Mouse (Mus musculus) gastrocnemius, postnatal 14 days (tissue): ENCODE measurements around the gene Slc16a1. TPM values are rescaled to one million over a fixed set of nuclear protein-coding genes. Genes with fewer than 3 reads are reported as not detected.

Source experiments
- DNase-seq: peaks from one replicate; pipeline ENCODE4 v3.0.0; 2021; ENCODE audit warnings: mixed read lengths
- intact Hi-C: fragments of 180-260 bp; cut with DNase I; formaldehyde crosslinking; loops from one replicate; pipeline ENCODE4 v1.15.1; 2025; ENCODE audit warnings: low total_unique reads
- total RNA-seq, 2 experiments: library from RNA; stranded (reverse); gene quantifications; 2 replicates each; pipeline ENCODE4 v1.2.3; 2021

Gene Slc16a1
- total RNA-seq, 2 experiments from 2014 or later: 20.4 to 26.4 TPM

DNA sequence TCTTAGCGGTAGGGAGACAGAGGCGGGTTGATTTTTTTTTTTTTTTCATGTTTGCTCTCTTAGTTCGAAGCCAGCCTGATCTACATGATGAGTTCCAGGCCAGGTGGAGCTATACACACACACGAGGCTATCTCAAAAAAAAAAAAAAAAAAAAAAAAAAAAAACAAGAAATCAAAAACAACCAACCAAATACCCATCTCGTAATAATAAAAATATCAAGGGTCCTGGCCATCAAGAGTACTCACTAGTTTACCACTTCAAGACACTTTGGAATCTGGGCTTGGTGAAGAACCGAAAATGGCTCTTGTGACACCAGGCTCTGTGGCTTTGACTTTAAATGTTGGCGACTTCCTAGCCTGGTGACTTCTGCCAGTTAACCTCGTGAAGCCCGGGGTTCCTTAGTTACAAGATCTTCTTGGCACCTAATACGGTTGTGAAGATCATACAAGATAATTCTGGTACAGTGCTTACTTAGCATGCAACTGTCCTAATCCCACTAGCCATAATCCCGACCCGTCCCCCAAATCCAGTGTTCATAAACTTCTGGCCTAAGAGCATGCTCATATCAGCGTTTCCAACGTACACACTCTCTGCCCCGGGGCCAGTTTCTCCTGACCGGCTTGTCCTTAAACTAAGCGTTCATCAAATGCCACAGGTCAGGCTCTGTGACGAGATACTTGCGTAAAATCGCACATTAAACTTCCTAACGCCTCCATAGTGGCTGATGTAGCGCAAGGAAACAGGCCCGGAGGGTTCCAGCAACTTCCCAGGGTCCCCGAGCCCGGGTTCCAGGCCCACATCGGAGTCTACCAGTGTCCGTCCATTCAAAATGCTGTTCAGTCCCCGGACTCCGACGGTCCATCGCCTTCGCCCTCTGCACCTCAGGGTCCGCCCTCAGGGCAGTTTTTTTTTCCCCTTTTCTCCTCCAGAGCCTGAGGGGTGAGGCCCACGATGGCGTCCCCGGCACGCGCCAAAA lies 753 bp upstream of the Slc16a1 start:
- intact Hi-C loops: no loop called here

DNA sequence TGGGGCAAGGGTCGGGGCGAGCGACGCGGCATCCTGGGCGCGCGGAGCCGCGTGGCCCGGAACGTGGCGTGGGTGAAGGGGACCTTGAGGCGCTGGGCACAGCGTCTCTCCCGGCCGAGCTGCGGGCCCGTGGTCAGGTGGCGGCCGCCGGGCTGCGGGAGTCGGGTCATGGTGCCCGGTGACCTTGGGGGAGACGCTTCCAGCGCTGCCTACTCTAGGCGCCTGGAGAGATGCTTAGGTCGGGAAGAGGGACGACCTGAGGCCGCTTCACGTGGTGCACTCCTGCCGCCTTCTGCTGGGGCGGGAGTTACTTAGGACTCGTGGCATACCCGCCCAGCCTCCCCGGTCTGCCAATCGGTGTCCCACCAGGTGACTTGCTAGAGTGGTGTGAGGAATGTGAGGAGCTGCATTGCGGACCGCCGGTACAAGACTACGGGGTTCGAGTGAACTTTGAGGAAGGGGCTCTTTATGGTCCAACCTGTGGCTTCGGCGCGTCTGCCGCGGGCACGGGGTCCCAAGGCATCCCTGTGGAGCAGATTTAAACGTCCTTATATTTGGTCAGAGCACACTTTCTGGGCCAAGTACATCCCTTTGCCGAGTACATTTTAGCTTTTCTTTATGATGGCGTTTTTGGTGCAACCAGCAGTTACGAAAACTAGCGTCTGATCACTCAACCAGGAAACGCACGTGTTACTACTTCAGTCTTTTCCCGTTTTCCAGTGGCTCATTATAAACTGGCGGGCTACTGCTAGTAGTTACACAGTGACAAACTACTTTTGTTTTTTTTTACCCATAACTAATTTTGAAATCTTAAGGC lies 672 bp downstream of the Slc16a1 start:
- DNase-seq: peak; percentile 63
- intact Hi-C loops: no loop called here

More for the DNA sequence above, 753 bp upstream of the Slc16a1 start:
- peak; percentile 9 for DNase-seq

- DNase-seq: no peak
- intact Hi-C loops: no loop called here
Measured at GRCm38 (mm10) chr3:104639749-104640368, 1.4 kb downstream of the Slc16a1 start.

GRCm38 (mm10) chr3:104640855-104641254 lies 2.4 kb downstream of the Slc16a1 start:
- intact Hi-C loops: no loop called here
- DNase-seq: no peak

- DNase-seq: no peak
- intact Hi-C loops: no loop called here
Measured at GRCm38 (mm10) chr3:104641313-104641712, 2.8 kb downstream of the Slc16a1 start.

- no peak for DNase-seq
- intact Hi-C loops: no loop called here
Measured at GRCm38 (mm10) chr3:104643113-104643512, 4.6 kb downstream of the Slc16a1 start.

DNA sequence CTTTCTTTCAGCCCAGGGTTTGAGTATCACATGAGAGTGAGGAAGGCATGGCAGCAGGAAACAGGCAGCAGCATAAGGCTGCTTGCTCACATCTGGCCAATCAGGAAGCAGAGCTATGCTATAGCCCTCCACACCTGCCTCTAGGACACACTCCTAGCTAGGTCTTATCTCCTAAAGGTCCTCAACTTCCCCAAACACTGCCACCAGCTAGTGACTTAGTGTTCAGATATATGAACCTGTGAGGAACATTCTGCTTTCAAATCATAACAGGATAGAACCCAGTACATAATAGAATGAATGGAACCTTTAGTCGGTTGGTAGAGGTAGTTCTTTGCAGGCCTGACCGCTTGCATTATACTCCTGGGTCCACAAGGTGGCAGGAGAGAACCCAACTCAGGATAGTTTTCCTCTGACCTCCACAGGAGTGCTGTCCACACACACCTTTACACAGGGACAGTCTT lies 5.4 kb downstream of the Slc16a1 start:
- intact Hi-C loops: loop anchor here (2.0 kb wide), 1 partner anchor 31 kb away; no protein-coding TSS in a partner anchor
- no peak for DNase-seq

DNA sequence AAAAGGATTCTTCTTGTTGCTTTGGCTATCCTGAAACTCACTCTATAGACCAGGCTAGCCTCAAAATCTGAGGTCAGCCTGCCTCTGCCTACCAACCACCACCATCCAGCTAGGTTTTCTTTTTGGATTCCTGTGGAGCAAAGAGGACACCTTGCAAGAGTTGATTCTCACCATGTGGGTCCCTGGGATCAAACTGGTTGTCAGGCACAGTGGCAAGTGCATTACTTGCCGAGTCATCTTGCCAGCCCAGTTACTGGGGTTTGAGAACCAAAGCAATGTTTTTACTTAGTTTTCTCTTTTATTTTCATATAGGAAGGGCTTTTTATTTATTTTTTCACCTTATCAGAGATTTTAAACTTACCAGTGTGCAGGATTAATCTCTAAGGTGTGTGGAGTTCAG lies 5.9 kb downstream of the Slc16a1 start:
- no peak for DNase-seq
- intact Hi-C loops: loop anchor here (2.0 kb wide), 1 partner anchor 30 kb away; no protein-coding TSS in a partner anchor

DNA sequence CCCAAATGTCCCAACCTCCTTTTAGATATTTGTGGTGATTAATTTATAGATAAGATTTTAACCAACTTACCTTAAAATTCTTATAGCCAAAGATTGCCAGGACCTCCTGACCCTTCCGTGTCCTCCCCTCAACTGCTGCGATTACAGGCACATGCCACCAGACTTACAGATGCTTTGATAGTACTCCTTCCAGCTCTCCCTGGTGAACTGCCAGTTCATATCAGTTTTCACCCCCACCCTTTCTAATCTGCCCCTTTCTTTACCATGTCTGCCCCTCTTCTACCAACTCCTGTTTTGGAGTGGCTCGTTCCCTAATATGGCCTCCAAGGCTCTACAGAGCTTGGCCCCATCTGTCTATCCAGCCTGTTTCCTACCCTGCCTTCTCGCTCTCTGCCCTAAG lies 15.8 kb downstream of the Slc16a1 start:
- no peak for DNase-seq
- intact Hi-C loops: no loop called here

DNA sequence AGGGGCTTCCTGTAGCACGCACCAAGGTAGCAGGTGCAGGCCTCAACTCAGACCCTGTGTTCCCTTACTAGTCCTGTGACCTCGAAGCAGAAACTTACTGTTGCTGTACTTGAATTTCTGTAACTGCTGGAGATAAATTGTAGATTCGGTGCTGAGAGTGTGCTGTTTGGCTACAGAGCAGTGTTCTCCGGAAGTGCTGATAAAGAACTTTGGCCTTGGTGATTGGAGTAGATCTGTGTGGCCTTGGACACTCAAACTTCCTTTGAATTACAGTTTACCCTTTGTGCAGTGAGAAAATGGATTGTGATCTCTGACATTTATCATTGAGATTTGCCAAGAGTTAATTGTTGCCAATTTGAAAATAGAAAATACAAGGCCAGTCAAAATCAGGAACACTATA lies 16.5 kb downstream of the Slc16a1 start:
- intact Hi-C loops: no loop called here
- DNase-seq: no peak

DNA sequence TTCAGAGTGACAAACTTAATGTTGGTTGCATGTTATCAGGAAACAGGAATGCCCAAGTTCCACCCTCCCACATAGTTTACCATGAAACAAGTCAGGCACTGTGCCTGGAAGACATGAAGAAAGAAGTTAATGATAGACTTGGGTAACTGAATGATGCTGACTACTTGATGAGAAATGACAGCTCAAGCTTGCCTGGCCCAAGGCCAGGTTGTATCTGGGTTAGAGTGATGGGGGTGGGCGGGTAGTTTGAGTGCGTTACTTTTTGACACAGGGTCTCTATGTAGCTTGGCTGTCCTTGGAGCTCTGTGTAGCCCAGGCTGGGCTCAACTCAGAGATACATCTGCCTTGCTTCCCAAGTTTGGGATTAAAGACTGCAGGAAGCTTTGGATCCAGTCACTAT lies 20.2 kb downstream of the Slc16a1 start:
- intact Hi-C loops: no loop called here

GRCm38 (mm10) chr3:104659758-104660157 lies 21.3 kb downstream of the Slc16a1 start:
- no peak for DNase-seq
- intact Hi-C loops: no loop called here

More for the DNA sequence above, 20.2 kb downstream of the Slc16a1 start:
- no peak for DNase-seq

DNA sequence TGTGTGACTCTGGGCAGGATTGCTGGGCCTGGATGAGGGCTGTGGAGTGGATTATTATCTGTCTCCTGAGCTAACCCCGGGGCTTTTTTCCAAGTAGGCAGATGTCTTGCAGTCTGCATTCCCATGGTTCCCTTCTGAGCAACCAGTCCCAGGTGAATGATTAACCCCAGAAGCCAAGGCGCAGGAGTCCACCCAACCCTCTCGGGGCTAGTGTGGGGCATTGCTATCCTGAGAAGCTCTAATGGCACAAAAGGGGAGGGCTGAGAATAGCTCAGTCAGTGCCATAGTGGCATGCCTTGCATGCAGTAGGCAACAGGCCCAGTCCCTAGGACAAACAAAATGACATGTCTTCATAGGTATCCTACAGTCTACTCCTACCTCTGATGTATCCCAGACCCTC lies 22.1 kb downstream of the Slc16a1 start:
- intact Hi-C loops: no loop called here
- DNase-seq: no peak

DNA sequence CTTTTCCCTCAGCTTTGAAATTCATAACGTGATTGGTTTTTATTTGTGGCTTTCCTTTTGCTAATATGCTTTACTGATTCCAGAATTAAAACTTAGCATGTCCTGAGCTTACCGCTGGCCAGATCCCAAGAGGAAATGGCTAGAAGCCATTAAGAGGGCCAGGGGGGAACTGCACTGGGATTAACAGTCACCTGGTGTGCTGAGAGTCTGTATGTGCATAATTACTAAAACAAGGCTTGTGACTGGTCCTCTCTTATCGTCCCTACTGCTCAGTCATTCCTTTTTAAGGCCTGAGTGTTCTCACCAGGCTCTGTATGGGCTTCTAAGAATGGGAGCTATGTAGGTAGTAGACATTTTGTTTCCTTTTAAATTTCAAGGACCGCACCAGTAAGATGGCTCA lies 23.5 kb downstream of the Slc16a1 start:
- intact Hi-C loops: no loop called here
- no peak for DNase-seq

- DNase-seq: no peak
Measured at GRCm38 (mm10) chr3:104662926-104663325, 24.5 kb downstream of the Slc16a1 start.

GRCm38 (mm10) chr3:104666950-104667349 lies 28.5 kb downstream of the Slc16a1 start:
- intact Hi-C loops: no loop called here
- DNase-seq: peak; percentile 64

More at GRCm38 (mm10) chr3:104662926-104663325, 24.5 kb downstream of the Slc16a1 start:
- intact Hi-C loops: no loop called here

DNA sequence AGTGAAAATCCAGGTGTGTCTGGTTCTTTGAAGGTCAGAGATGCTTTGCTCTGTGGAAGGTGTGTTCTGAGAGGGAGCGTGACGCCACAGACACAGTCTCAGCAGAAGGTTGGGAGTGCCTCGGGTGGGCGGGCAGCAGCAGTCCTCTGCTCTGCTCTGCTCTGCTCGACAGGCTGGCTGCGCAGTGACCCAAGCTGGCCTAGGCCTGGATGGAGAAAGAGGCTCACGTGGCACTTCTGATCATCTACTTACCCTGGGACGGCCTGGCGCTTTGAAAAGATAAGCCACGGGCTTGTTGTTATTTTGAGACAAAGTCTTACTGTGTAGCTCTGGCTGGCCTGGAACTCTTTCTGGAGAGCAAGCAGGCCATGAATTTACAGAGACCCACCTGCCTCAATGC lies 29.0 kb downstream of the Slc16a1 start:
- intact Hi-C loops: no loop called here
- DNase-seq: peak; percentile 32

GRCm38 (mm10) chr3:104668989-104669388 lies 30.5 kb downstream of the Slc16a1 start:
- intact Hi-C loops: no loop called here

GRCm38 (mm10) chr3:104669856-104670182 lies 31.4 kb downstream of the Slc16a1 start:
- intact Hi-C loops: no loop called here
- no peak for DNase-seq

More at GRCm38 (mm10) chr3:104668989-104669388, 30.5 kb downstream of the Slc16a1 start:
- DNase-seq: no peak
